Mouse (Mus musculus): Measurements from ENCODE around the gene Gadd45b. TPM values are rescaled to one million over a fixed set of nuclear protein-coding genes. Genes with fewer than 3 reads are reported as not detected.
A peak's percentile ranks its signal among the peaks of the same experiment; 100 is the strongest.

Gadd45b gene
- total and polyA plus RNA-seq, 3 experiments, result 14.9 to 52.5 (median 24.4) TPM

- H3K4me2 ChIP-seq (ENCODE audit: insufficient read depth, low read depth, poor library complexity, severe bottlenecking), result no peak overlapping the region
- DNase-seq (ENCODE audit: extremely low read depth), result no peak
- H3K4me3 ChIP-seq (replicated peaks in 1 of 3; ENCODE audit: low read depth in 2 of 3, low read length in 2 of 3, poor library complexity in 1 of 3), result no peak overlapping the region
- no peak for TF ChIP-seq NRF1 (IDR thresholded peaks at IDR 0.05; ENCODE audit: low read depth, low read length)
- TF ChIP-seq IRF4 (IDR thresholded peaks at IDR 0.05; ENCODE audit: low read depth, low read length), result no peak
- no peak for TF ChIP-seq TCF12 (IDR thresholded peaks at IDR 0.05; ENCODE audit: low read depth, low read length)
- no peak for TF ChIP-seq NELFE (IDR thresholded peaks at IDR 0.05; ENCODE audit: low read depth, low read length)
- peaks cover 14% of the 10 kb centered on the region for H3K27me3 ChIP-seq (replicated peaks)
- H3K79me2 ChIP-seq (replicated peaks; ENCODE audit: control insufficient read depth, extremely low read depth, insufficient read depth, poor library complexity, severe bottlenecking), result no peaks in the 10 kb centered on the region
- peaks cover 0 to 58% of the 10 kb centered on the region in 2 experiments for H3K36me3 ChIP-seq (replicated peaks in 1 of 2; ENCODE audit: control insufficient read depth in 1 of 2, insufficient read depth in 1 of 2, low read length in 1 of 2)
- no peak overlapping the region for H3K9ac ChIP-seq (ENCODE audit: insufficient read depth, low read depth)
- no peaks in the 10 kb centered on the region for H3K9me3 ChIP-seq (replicated peaks; ENCODE audit: low read length)
- H3K4me1 ChIP-seq (ENCODE audit: control insufficient read depth in 1 of 2, insufficient read depth in 2 of 2), result peaks cover 5 to 16% of the 10 kb centered on the region in 2 experiments; a peak in 2 of 4 replicates
- dilution Hi-C loops (cut with MboI; ENCODE audit: extremely low pct_ligation_motif_present, extremely low pct_unique_long_range_greater_than_20kb, low sequenced_read_pairs) (no loop called here), in situ Hi-C loops (cut with MboI; ENCODE audit: low pct_ligation_motif_present, low pct_unique_long_range_greater_than_20kb, low sequenced_read_pairs) (no loop called here)
- H3K27ac ChIP-seq (ENCODE audit: insufficient read depth, low read depth), result no peak overlapping the region
Measured at GRCm38 (mm10) chr10:80915260-80915659, 14.6 kb upstream of the Gadd45b start.

- H3K4me1 ChIP-seq (ENCODE audit: control insufficient read depth in 1 of 2, insufficient read depth in 2 of 2), result peaks cover 5 to 16% of the 10 kb centered on the region in 2 experiments; a peak in 2 of 4 replicates
- no peaks in the 10 kb centered on the region for H3K79me2 ChIP-seq (replicated peaks; ENCODE audit: control insufficient read depth, extremely low read depth, insufficient read depth, poor library complexity, severe bottlenecking)
- H3K4me2 ChIP-seq (ENCODE audit: insufficient read depth, low read depth, poor library complexity, severe bottlenecking), result no peak overlapping the region
- H3K9me3 ChIP-seq (replicated peaks; ENCODE audit: low read length), result no peaks in the 10 kb centered on the region
- no peak for TF ChIP-seq CHD2 (IDR thresholded peaks at IDR 0.05; ENCODE audit: low read length)
- TF ChIP-seq ZNF384 (IDR thresholded peaks at IDR 0.05; ENCODE audit: low read depth, low read length), result no peak
- TF ChIP-seq E2F4 (IDR thresholded peaks at IDR 0.05; ENCODE audit: insufficient replicate concordance, low read depth, low read length), result no peak
- TF ChIP-seq MAZ (IDR thresholded peaks at IDR 0.05; ENCODE audit: low read depth, low read length), result no peak
- TF ChIP-seq USF2 (conservative IDR thresholded peaks at IDR 0.05; ENCODE audit: low read depth, low read length), result no peak
- no peak for TF ChIP-seq CTCF (conservative IDR thresholded peaks at IDR 0.05 in 1 of 2, IDR thresholded peaks at IDR 0.05 in 1 of 2; ENCODE audit: low read depth in 2 of 2, low read length in 2 of 2)
- no peak for TF ChIP-seq MAFK (IDR thresholded peaks at IDR 0.05; ENCODE audit: insufficient replicate concordance, low read length)
- TF ChIP-seq NRF1 (IDR thresholded peaks at IDR 0.05; ENCODE audit: low read depth, low read length), result no peak
- no peak for TF ChIP-seq SMC3 (IDR thresholded peaks at IDR 0.05; ENCODE audit: low read depth, low read length)
- TF ChIP-seq KAT2A (IDR thresholded peaks at IDR 0.05; ENCODE audit: insufficient replicate concordance, low read length), result no peak
- no peak for TF ChIP-seq POLR2A (IDR thresholded peaks at IDR 0.05; ENCODE audit: low read depth, low read length)
- no peak for TF ChIP-seq TCF12 (IDR thresholded peaks at IDR 0.05; ENCODE audit: low read depth, low read length)
- H3K36me3 ChIP-seq (replicated peaks in 1 of 2; ENCODE audit: control insufficient read depth in 1 of 2, insufficient read depth in 1 of 2, low read length in 1 of 2), result peaks cover 0 to 53% of the 10 kb centered on the region in 2 experiments
- DNase-seq (ENCODE audit: extremely low read depth), result no peak
- peaks cover 15% of the 10 kb centered on the region for H3K27me3 ChIP-seq (replicated peaks)
- H3K27ac ChIP-seq (ENCODE audit: insufficient read depth, low read depth), result no peak overlapping the region
- dilution Hi-C loops (cut with MboI; ENCODE audit: extremely low pct_ligation_motif_present, extremely low pct_unique_long_range_greater_than_20kb, low sequenced_read_pairs), result no loop called here
- H3K9ac ChIP-seq (ENCODE audit: insufficient read depth, low read depth), result no peak overlapping the region
- in situ Hi-C loops (cut with MboI; ENCODE audit: low pct_ligation_motif_present, low pct_unique_long_range_greater_than_20kb, low sequenced_read_pairs), result no loop called here
- no peak overlapping the region for H3K4me3 ChIP-seq (replicated peaks in 1 of 3; ENCODE audit: low read depth in 2 of 3, low read length in 2 of 3, poor library complexity in 1 of 3)
Measured at GRCm38 (mm10) chr10:80915736-80916135, 14.1 kb upstream of the Gadd45b start.

- Histone ChIP-seq H3K79me2 (replicated peaks; ENCODE audit: control insufficient read depth, extremely low read depth, insufficient read depth, poor library complexity, severe bottlenecking) (no peaks in the 10 kb centered on the region), H3K27ac (ENCODE audit: insufficient read depth, low read depth) (no peak overlapping the region), H3K4me3 (replicated peaks in 1 of 3; ENCODE audit: low read depth in 2 of 3, low read length in 2 of 3, poor library complexity in 1 of 3) (peak overlapping the region; percentile 81 to 95 (median 94)), H3K27me3 (replicated peaks) (peaks cover 25% of the 10 kb centered on the region), H3K4me2 (ENCODE audit: insufficient read depth, low read depth, poor library complexity, severe bottlenecking) (peak overlapping the region; percentile 80), H3K4me1 (ENCODE audit: control insufficient read depth in 1 of 2, insufficient read depth in 2 of 2) (peaks cover 5 to 16% of the 10 kb centered on the region in 2 experiments; a peak in 2 of 4 replicates), H3K9me3 (replicated peaks; ENCODE audit: low read length) (no peaks in the 10 kb centered on the region), H3K36me3 (replicated peaks in 1 of 2; ENCODE audit: control insufficient read depth in 1 of 2, insufficient read depth in 1 of 2, low read length in 1 of 2) (peaks cover 0 to 37% of the 10 kb centered on the region in 2 experiments), H3K9ac (ENCODE audit: insufficient read depth, low read depth) (peak overlapping the region; percentile 52)
- dilution Hi-C loops (cut with MboI; ENCODE audit: extremely low pct_ligation_motif_present, extremely low pct_unique_long_range_greater_than_20kb, low sequenced_read_pairs) (no loop called here), in situ Hi-C loops (cut with MboI; ENCODE audit: low pct_ligation_motif_present, low pct_unique_long_range_greater_than_20kb, low sequenced_read_pairs) (no loop called here)
- DNase-seq (ENCODE audit: extremely low read depth), result no peak
- TF ChIP-seq IRF4 (IDR thresholded peaks at IDR 0.05; ENCODE audit: low read depth, low read length) (no peak), ELF1 (IDR thresholded peaks at IDR 0.05; ENCODE audit: low read depth, low read length) (peak; percentile 28; the same call in 1 of the 2 replicates)
Measured at GRCm38 (mm10) chr10:80917336-80917778, 12.5 kb upstream of the Gadd45b start.

Data from CH12.LX (cell line).